In genomic region chr17:28005393-28005792, GRCm38 (mm10) we compare ENCODE assay signal across 16 mouse cellular contexts.
DNase-seq lines count a peak whose midpoint lies in the region; ATAC-seq and TF ChIP-seq lines count a peak whose summit lies in the region.
"Had no signal": no experiment of that assay in that cellular context is flagged by ENCODE, and none has a peak within 500 bp of the region (broad histone marks: within the 10 kb centered on the region; RNA-seq: fewer than 3 reads in every experiment).

No protein-coding gene starts in this region.

- 0 out of 2 replicates have a peak overlapping the region, but pooled peaks have one; percentile 3 for H3K27ac ChIP-seq in forebrain, embryonic 13.5 days
- no peak overlapping the region for H3K27ac ChIP-seq in forebrain, embryonic 12.5 days
- H3K27ac ChIP-seq in intestine, embryonic 16.5 days (ENCODE audit: low read length), result peak overlapping the region; percentile 42; the same call in 1 of the 2 replicates
- no peak overlapping the region for H3K27ac ChIP-seq in intestine, postnatal 0 days (ENCODE audit: low read depth, low read length)
- 0 out of 2 replicates have a peak overlapping the region, but pooled peaks have one; percentile 2 for H3K27ac ChIP-seq in neural tube, embryonic 13.5 days (replicated peaks)
- H3K27ac ChIP-seq in hindbrain, postnatal 0 days, result peak overlapping the region; percentile 74

- no peak for TF ChIP-seq CTCF in intestine, postnatal 0 days (IDR thresholded peaks at IDR 0.05; ENCODE audit: low read depth)
- TF ChIP-seq CTCF in hindbrain, postnatal 0 days (IDR thresholded peaks at IDR 0.05; ENCODE audit: low read depth), result no peak

- DNase-seq in neural tube, embryonic 10.5 days (ENCODE audit: extremely low spot score, low spot score), result no peak
- DNase-seq in hindbrain, postnatal 0 days (ENCODE audit: low spot score), result peak; percentile 61
- DNase-seq in adrenal gland, adult (ENCODE audit: inconsistent age in 2 of 2, low spot score in 1 of 2), result no peak
- DNase-seq: adrenal gland, adult 8-10 months; gastrocnemius, postnatal 14 days; kidney, adult 18-20 months; liver; retina, postnatal 1 day; thymus, adult 2 months had no signal

- H3K4me2 ChIP-seq in forebrain, embryonic 13.5 days, result no peak overlapping the region
- no peak overlapping the region for H3K4me2 ChIP-seq in forebrain, embryonic 12.5 days
- H3K4me2 ChIP-seq in intestine, embryonic 16.5 days (ENCODE audit: low read depth, low read length), result no peak overlapping the region
- H3K4me2 ChIP-seq in intestine, postnatal 0 days (replicated peaks; ENCODE audit: low read depth), result no peak overlapping the region
- H3K4me2 ChIP-seq in neural tube, embryonic 13.5 days, result no peak overlapping the region
- H3K4me2 ChIP-seq in hindbrain, postnatal 0 days (ENCODE audit: low read depth, low read length), result no peak overlapping the region

- peak overlapping the region; percentile 26; the same call in 1 of the 2 replicates for H3K9ac ChIP-seq in forebrain, embryonic 13.5 days
- H3K9ac ChIP-seq in forebrain, embryonic 12.5 days, result no peak overlapping the region
- no peak overlapping the region for H3K9ac ChIP-seq in intestine, embryonic 16.5 days (ENCODE audit: low read depth, low read length)
- no peak overlapping the region for H3K9ac ChIP-seq in intestine, postnatal 0 days (ENCODE audit: low read depth, low read length)
- no peak overlapping the region for H3K9ac ChIP-seq in neural tube, embryonic 13.5 days
- no peak overlapping the region for H3K9ac ChIP-seq in hindbrain, postnatal 0 days (replicated peaks; ENCODE audit: low read length)

- H3K36me3 ChIP-seq in forebrain, embryonic 13.5 days (ENCODE audit: poor library complexity, severe bottlenecking), result peaks cover 24% of the 10 kb centered on the region
- peaks cover 15% of the 10 kb centered on the region for H3K36me3 ChIP-seq in forebrain, embryonic 12.5 days (replicated peaks)
- H3K36me3 ChIP-seq in intestine, embryonic 16.5 days (ENCODE audit: control insufficient read depth, insufficient read depth, low read length), result no peaks in the 10 kb centered on the region
- peaks cover 32% of the 10 kb centered on the region; the same call in 1 of the 2 replicates for H3K36me3 ChIP-seq in intestine, postnatal 0 days (ENCODE audit: control insufficient read depth, insufficient read depth)
- H3K36me3 ChIP-seq in neural tube, embryonic 13.5 days, result peaks cover 12% of the 10 kb centered on the region; the same call in 1 of the 2 replicates
- no peaks in the 10 kb centered on the region for H3K36me3 ChIP-seq in hindbrain, postnatal 0 days (ENCODE audit: insufficient read depth, low read length)

- H3K27me3 ChIP-seq in forebrain, embryonic 13.5 days, result 0 out of 2 replicates have a peak, but pooled peaks cover 5% of the 10 kb centered on the region
- H3K27me3 ChIP-seq in forebrain, embryonic 12.5 days, result peaks cover 9% of the 10 kb centered on the region
- H3K27me3 ChIP-seq in intestine, embryonic 16.5 days (replicated peaks; ENCODE audit: control insufficient read depth, insufficient read depth, low read length), result no peaks in the 10 kb centered on the region
- no peaks in the 10 kb centered on the region for H3K27me3 ChIP-seq in intestine, postnatal 0 days (replicated peaks; ENCODE audit: control insufficient read depth, insufficient read depth, low read length)
- no peaks in the 10 kb centered on the region for H3K27me3 ChIP-seq in neural tube, embryonic 13.5 days
- H3K27me3 ChIP-seq in hindbrain, postnatal 0 days (ENCODE audit: insufficient read depth, low read length), result no peaks in the 10 kb centered on the region
- H3K27me3 ChIP-seq: megakaryocyte, embryonic 14.5 days had no signal

- no peaks in the 10 kb centered on the region for H3K9me3 ChIP-seq in forebrain, embryonic 13.5 days (replicated peaks)
- H3K9me3 ChIP-seq in forebrain, embryonic 12.5 days, result no peaks in the 10 kb centered on the region
- H3K9me3 ChIP-seq in intestine, embryonic 16.5 days (ENCODE audit: control insufficient read depth, low read length), result no peaks in the 10 kb centered on the region
- H3K9me3 ChIP-seq in intestine, postnatal 0 days (ENCODE audit: control insufficient read depth), result no peaks in the 10 kb centered on the region
- H3K9me3 ChIP-seq in neural tube, embryonic 13.5 days, result no peaks in the 10 kb centered on the region
- no peaks in the 10 kb centered on the region for H3K9me3 ChIP-seq in hindbrain, postnatal 0 days (ENCODE audit: low read length)
- H3K9me3 ChIP-seq: megakaryocyte, embryonic 14.5 days had no signal

- H3K4me1 ChIP-seq in forebrain, embryonic 13.5 days, result peaks cover 53% of the 10 kb centered on the region
- H3K4me1 ChIP-seq in forebrain, embryonic 12.5 days, result peaks cover 51% of the 10 kb centered on the region
- peaks cover 34% of the 10 kb centered on the region for H3K4me1 ChIP-seq in intestine, embryonic 16.5 days (ENCODE audit: control insufficient read depth, insufficient read depth, low read length)
- H3K4me1 ChIP-seq in intestine, postnatal 0 days (replicated peaks; ENCODE audit: control insufficient read depth, insufficient read depth, low read length), result no peaks in the 10 kb centered on the region
- H3K4me1 ChIP-seq in neural tube, embryonic 13.5 days (replicated peaks), result peaks cover 70% of the 10 kb centered on the region
- peaks cover 28% of the 10 kb centered on the region for H3K4me1 ChIP-seq in hindbrain, postnatal 0 days (ENCODE audit: insufficient read depth, low read length)

- no peak for ATAC-seq in forebrain, embryonic 13.5 days
- ATAC-seq in forebrain, embryonic 12.5 days (ENCODE audit: low FRiP score), result no peak
- ATAC-seq in intestine, embryonic 16.5 days, result no peak
- no peak for ATAC-seq in intestine, postnatal 0 days
- no peak for ATAC-seq in neural tube, embryonic 13.5 days (ENCODE audit: low read depth)
- peak; percentile 13; the same call in 1 of the 2 replicates for ATAC-seq in hindbrain, postnatal 0 days

- no peak overlapping the region for H3K4me3 ChIP-seq in forebrain, embryonic 13.5 days
- no peak overlapping the region for H3K4me3 ChIP-seq in forebrain, embryonic 12.5 days (replicated peaks)
- H3K4me3 ChIP-seq in intestine, embryonic 16.5 days (ENCODE audit: low read length), result no peak overlapping the region
- no peak overlapping the region for H3K4me3 ChIP-seq in intestine, postnatal 0 days (ENCODE audit: low read depth, low read length)
- no peak overlapping the region for H3K4me3 ChIP-seq in neural tube, embryonic 13.5 days
- H3K4me3 ChIP-seq in hindbrain, postnatal 0 days (ENCODE audit: low read length), result no peak overlapping the region
- H3K4me3 ChIP-seq: myocyte had no signal

Comparison
In these comparisons a context has a peak if more than half of its experiments do, and no peak if none do; other contexts are left out.
1. H3K27ac ChIP-seq: peak in forebrain, embryonic 13.5 days (single experiment), intestine, embryonic 16.5 days (single experiment), neural tube, embryonic 13.5 days (single experiment) and hindbrain, postnatal 0 days (single experiment); none in forebrain, embryonic 12.5 days (single experiment) and intestine, postnatal 0 days (single experiment).